Mouse (Mus musculus) 3134 (cell line): ENCODE data around the gene Ddx19a.
"Not testable (repeated sequence)": the region's sequence is repeated elsewhere in the genome, so short reads cannot be mapped to it uniquely, and the experiment has no call there.

ENCODE experiments used
- DNase-seq: peaks from one replicate; pipeline ENCODE4 v3.0.0-alpha.2; 2011; ENCODE audit warnings: low spot score; ENCODE audit not compliant: insufficient read length; ENCODE audit errors: extremely low read depth

Ddx19a gene

DNA sequence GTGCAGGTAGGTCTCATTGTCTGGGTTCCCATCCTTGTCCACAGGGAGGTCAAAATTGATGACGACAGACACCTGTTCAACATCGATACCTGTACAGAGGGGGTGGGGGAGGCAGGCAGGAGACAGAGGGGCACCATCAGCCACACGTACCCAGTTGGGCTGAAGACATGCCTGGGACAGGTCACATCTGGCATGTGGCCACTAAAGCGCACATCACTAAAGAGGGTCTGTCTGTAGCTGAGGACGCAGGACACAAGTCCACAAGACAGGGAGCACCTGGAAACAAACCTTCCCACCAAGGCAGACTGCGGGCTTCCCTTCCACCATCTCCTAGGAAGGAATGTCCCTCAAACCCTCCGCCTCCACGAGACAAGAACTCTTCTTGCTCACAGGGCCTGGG lies 21.1 kb downstream of the Ddx19a start:
- not testable (repeated sequence) for DNase-seq

DNA sequence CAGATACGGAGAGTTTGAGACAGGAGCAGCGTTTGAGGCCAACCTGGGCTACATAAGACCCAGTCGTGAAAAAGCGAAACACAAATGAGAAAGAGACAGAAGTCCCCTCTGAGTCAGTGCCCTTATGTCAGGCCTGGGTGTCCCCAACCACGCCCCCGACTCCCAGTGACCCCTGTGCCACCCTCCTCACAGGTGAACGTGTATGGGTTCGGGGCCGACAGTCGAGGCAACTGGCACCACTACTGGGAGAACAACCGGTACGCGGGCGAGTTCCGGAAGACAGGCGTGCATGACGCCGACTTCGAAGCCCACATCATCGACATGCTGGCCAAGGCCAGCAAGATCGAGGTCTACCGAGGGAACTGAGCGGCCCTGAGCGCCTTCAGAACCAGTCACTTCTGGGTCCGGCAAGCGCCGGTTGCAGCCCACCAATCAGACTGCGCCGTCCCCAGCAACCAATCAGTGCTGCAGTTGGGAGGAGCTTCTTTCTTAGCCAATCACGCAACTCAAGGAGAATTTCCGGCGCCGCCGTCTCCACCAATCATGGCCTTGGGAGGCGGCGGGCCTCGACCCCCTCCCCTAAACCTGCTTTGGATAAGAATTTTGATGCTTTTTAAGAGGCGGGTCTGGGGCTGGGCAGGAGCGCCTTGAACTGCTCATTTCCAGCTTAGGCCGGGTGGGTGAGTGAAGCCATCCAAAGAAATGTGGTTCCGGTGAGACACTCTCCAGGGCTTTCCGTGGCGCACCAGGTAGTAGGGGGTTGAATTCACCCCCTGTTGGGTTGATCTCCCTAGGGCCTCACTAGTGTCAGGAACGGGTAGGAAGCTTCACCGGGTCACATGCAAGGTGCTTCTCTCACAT lies 27.5 kb downstream of the Ddx19a start:
- DNase-seq: no peak

DNA sequence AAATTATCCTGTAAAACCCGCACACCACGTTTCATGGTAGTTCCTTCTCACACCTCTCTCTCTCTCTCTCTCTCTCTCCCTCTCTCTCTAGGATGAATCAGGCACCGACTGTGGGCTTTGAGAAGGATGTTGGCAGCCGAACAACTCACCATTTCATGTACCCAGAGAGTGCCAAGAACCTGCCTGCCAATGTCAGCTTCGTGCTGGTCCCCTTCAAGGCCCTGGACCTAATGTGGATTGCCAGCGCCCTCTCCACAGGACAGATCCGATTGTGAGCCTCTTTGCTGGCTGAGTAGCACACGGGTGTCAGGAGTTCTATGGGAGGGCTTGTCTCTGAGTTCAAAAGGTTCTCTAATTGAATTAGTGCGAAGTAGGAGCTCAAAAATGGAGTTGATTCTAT lies 30.3 kb downstream of the Ddx19a start:
- no peak for DNase-seq

DNA sequence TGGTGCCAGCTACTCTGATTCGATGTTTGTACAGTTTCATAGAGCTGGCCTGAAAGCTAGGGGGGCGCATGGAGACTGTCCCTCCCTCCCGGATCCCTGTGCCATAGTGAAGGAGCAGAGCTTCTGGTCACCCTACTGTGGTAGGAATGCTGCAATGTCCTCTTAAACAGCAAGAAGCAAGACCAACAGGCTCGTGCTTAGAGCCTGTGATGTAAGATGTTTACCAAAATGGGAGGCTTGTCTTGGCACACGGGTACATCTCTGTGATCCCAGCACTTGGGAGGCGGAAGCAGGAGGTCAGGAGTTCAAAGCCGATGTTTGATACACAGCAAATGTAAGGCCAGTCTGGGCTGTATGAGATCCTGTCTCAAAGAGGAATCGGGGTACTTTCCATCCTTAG lies 31.0 kb downstream of the Ddx19a start:
- no peak for DNase-seq

DNA sequence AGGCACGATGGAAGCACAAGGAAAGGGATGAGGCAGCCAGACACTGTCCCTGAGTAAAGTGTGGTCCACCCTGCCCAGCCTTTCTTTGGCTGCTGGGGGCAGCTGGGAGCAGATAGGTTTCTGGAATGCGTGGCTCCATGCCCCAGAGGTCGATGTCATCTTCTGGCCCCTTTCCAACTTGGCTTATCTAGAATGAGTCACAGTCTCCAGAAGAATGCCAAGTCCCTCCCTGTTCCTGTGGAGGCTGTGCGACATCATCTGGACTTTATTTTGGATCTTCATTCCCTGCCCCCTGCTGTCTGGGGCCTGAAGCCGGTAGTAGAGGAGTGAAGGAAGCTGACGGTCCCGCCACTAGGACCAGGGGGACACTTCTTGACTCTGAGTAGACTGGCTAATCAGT lies 32.0 kb downstream of the Ddx19a start:
- DNase-seq: peak; percentile 48

DNA sequence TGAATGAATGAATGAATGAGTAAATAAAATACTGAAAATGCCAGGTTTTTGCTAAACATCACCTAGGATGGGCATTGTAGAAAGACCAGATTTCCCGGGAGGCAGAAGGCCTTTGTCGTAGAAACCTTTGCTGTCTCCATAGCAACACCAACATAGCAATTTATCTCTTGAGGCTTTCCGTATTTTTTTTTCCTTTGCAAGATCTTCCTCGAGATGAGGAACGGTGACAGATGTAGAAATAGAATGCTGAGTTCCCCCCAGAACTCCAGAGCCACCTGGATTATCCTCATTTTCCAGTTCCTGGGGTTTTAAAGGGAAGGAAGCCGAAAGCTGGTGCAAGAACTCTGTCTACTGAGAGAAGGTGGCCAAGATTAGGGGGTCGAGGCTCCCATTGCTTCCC lies 32.9 kb downstream of the Ddx19a start:
- DNase-seq: no peak

DNA sequence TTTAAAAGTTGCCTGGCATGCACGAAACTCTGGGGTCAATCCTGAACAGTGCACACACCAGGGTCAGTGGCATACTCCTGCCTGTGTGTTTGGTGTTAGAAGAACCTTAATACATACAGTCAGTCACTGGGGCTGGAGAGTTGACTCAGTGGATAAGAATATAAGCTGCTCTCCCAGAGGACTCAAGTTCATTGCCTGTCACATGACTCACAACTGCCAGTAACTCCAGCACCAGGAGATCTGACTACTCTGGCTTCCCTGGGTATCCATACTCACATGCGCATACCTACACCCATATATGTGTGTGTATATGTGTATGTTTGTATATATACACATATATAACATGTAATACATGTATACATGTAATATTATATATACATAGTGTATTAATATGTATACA lies 34.5 kb downstream of the Ddx19a start:
- DNase-seq: no peak

DNA sequence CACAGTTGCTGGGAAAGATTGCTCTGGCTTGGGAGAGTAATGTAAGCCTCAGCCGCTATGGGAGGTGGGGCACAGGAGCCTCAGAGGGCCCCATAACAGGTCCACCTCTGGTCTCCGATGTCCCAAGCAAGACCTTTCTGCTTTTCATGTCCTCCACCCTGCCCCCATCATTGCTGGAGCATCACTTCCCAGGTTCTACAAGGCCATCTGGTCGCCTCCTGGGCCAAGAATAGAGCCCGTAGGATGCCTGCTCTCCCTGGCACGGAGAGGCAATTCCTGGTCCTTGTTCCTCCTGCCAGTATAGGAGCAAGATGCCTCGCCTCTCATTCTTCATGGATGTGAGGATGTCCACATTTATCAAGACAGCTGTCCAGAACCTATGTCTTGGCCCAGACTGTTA lies 37.7 kb downstream of the Ddx19a start:
- DNase-seq: no peak

DNA sequence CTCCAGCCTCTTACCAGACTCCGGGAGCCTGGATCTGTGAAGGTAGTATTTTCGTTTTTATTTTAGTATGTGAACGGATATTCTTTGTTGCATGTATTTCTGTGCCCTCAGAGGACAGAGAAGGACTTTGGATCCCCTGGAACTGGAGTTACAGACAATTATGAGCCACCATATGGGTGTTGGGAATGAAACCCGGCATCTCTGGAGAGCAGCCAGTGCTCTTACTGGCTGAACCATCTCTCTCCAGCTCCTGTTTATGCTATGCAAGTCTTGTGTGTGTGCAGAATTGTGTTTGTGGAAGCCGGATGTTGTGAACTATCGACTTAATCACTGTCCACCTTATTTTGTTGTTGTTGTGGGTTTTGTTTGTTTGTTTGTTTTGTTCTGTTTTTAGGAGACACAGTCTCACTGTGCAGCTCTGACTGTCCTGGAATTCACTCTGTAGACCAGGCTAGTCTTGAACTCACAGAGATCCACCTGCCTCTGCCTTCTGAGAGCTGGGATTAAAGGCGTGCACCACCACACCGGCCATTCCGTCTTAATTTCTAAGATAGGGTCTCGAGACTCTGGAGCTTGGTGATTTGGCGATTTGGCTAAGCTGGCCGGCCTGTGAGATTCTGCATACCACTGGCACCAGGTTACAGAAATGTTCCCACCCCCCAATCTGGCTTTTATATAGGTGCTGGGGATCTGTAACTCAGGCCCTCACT lies 38.4 kb downstream of the Ddx19a start:
- DNase-seq: no peak

DNA sequence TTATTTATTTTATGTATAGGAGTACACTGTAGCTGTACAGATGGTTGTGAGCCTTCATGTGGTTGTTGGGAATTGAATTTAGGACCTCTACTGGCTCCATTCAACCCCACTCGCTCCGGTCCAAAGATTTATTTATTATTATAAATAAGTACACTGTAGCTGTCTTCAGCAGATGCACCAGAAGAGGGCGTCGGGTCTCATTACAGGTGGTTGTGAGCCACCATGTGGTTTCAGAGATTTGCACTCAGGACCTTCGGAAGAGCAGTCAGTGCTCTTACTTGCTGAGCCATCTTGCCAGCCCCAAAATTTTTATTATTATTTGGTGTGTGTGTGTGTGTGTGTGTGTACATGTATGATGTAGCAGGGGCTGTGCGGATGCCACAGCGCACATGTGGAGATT lies 39.0 kb downstream of the Ddx19a start:
- DNase-seq: not testable (repeated sequence)

DNA sequence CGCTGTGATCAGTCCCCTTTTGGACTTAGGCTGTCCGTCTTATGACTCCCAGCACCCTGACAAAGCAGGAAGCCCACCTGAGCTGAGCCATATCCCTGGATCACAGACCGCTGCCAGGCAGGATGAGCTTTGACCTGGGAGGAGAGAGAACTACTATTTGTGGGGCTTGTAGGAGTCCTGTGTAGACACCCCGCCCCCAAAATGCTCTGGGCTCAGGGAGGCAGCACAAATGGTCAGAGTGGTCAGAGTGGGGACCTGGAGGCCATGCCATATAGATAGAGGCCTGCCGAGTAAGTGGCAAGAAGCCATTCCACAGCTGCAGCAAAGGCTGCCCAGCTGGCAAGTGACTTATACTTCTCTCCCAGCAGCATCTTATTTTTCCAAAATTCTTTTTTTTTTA lies 39.5 kb downstream of the Ddx19a start:
- no peak for DNase-seq

DNA sequence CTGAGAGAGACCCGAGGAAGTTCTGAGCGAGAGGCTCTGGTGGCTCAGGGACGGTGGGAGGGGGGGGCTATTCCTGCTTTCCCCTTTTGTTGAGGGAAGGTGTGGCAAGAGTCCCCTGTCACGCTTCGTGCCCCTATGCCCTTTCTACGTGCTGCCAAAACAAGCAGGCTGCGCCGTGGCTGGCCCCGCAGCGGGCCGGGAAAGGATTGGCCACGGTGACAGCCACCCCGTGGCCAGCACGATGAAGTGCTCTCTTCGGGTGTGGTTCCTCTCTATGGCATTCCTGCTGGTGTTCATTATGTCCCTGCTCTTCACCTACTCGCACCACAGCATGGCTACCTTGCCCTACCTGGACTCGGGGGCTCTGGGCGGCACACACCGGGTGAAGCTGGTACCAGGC lies 40.1 kb downstream of the Ddx19a start:
- no peak for DNase-seq

DNA sequence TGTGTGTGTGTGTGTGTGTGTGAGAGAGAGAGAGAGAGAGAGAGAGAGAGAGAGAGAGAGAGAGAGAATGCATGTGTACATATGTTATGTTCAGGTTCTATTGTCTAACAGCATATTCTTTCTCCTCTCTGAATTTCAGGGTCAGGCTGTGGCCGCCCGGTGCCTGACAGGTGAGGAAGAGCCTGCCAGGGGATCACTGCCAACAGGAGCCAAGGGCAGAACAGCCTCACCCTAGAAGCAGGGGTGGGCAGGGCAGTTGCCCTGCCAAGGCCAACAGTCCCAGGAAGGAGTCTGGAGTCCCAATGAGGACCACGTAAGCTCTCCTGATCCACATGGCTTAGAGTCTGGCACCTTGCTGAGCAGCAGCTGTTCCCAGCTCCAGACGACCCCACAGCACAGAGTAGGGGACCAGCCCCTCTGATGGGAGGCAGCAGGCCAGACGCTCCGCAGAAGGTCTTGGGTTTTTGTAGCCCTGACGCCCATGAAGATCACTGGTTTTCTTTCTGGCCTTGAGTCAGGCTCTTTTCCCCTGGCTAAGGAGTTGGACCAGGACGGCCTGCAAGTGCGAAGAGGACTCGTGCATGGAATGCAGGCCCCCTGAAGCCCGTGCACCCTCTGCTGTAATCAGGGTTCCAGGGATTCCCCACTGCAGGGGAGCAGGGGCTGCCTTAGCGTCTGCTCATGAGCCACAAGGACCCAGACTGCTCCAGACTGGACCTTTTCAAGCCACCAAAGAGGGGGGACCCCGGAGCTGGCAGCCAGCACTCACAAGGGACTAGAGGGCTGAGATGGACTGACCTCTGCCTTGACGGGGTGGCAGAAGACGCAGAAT lies 40.8 kb downstream of the Ddx19a start:
- no peak for DNase-seq

DNA sequence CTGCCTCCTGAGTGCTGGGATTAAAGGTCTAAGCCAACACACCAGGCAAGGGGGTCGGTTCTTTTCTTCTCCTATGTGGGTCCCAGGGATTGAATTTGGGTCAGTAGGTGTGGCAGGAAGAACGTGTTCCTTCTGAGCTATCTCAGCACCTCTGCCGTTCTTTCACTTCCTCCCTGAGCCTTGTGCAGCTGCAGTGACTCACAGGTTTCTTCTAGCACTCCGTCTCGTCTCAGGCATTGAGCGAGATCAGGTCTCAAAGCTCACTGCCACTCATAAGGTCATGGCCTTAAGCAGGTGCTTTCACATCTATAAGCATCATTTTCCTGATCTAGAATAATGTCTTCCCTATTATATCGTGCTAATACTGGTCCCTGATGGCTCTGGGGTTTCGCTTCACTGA lies 42.8 kb downstream of the Ddx19a start:
- DNase-seq: no peak

DNA sequence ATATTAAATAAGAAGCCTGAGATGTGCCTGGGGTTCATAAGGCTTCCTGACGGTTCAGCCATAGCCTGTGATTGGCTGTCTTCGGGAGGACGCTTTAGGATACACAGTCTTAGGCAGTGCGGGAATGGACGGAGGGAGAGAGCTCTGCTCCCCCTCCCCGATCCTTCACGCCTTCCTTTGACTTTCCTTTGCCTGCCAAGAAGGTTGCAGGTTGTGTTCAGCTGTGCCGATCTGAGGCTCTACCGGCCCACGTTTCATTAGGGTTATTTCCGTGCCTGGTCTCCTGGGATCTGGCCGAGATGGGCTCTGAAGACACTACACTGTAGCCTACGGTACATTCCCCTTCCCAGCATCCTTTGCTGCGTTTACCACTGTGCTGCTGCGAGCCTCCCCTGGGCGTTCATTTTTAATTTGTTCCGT lies 47.5 kb downstream of the Ddx19a start:
- no peak for DNase-seq

DNA sequence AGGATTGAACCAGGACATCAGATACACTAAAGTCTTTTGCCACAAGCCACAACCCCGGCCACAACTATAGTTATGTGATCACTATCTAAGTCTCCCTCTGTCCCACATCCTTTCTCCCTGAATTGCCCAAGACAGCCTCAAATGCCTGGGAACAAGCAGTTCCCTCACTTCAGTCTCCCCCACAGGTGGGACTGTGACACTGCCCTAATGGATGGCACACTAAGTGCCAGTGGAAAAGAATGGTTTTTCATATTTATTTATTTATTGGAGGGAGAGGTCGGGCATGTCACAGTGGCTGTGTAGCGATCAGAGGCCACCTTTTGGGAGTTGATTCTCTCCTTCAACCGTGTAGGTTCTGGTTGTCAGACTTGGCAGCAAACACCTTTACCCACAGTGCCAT lies 51.9 kb downstream of the Ddx19a start:
- no peak for DNase-seq

DNA sequence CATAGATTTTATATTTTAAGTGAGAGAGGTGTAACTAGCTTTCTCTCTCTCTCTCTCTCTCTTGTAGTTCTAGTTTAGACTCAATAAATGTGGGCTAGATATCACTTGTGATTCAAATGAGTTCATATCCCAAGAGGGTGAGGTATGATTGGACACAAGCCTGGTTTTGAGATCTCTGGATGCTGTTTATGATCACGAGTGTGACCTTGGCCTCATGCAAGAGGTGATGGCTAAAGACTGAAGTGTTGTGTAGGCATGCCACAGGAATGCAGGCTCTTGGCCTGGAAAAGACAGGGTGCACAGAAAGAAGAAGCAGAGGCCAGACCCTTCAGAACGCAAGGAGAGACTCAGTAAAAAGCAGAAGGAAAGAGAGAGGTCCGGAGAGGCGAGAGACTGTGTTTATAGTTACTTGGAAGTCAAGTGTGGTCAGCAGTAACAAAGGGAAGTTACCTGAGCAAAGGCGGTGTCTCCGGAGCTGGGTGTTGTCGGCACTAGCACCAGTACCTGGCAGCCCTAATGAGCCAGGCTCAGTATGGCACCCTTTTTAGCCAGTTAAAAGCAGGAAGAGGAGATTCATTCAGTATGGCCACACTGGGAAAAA lies 53.2 kb downstream of the Ddx19a start:
- DNase-seq: peak; percentile 53

DNA sequence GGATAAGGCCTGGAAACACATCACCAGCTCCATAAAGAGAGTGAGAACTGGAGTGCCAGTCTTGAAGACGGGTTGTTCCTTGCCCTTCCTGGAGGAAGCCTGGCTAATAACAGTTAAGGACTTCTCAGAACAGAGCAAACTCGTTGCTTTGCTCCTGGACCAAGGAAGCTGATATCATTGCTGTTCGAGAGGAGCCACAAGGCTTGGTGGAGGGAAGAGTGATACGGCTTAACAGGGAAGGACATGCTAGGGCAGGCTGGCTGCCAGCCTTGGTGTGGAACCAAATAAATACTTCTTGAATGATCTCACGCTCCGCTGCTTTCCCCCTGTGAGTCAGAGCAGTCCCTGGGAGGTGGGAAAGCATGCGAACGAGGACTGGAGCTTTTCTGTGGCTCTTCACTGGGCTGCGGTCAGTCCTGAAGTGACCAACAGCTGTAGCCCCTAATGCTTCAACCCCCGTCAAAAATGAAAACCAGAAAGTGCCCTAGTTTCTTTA lies 56.1 kb downstream of the Ddx19a start:
- peak; percentile 78 for DNase-seq

DNA sequence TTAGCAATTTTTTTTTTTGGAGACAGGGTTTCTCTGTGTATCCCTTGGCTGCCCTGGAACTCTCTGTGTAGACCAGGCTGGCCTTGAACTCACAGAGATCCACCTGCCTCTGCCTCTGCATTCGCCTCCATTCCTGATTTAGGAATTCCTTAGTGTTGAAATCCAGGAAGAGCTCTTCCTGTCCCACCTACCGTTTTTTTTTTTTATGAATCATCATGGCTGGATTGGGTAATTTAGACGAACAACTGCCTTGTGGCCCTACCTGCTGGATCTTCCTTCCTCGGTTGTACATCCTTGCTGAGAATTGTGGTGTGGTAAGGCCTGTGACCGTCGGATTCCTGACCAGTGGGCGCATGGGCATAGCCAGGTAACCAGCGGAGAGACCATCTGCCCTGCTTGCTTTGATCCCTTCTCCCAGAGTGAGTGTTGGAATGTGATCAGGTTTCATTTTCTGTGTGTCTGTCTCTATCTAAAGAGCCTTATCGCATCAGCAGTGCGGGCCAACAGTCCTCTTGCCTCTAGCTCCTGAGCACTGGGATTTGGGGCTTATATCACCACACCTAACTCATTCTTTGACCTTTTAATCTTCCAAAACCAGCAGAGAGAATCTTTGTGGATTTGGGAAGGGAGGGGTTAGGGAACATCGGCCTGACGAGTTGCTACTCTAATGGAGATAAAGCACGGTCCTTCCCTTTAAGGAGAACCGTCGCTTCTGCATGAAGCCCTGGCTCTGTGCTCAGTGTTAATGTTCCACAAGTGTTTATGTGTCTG lies 56.7 kb downstream of the Ddx19a start:
- peak; percentile 48 for DNase-seq
